Mouse (Mus musculus): ENCODE data around the gene Nt5c2. TPM values are rescaled to one million over a fixed set of nuclear protein-coding genes. Genes with fewer than 3 reads are reported as not detected.

Nt5c2 gene
- polyA plus RNA-seq, 1 experiment from 2014 or later: 68.8 TPM

DNA sequence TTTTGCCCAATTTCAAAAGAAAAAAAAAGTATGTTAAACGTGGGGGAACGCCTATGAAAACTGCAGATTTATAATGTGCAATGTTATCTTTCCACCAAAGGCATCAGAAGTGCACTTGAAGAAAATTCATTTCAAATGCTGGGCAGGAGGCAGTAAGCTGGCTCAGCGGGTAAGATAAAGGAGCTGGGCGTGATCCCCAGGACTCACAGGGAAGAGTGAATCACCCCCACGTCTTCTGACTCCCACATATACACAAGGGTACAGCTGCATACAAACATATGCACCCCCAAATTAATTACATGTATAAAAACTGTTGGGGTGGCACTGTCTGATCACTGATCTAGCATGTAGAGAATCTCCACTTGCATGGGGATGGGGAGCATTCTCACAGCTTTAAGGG lies 82.3 kb downstream of the Nt5c2 start:
- H3K4me3 ChIP-seq: no peak overlapping the region
- no peak overlapping the region for H3K27ac ChIP-seq
- no peaks in the 10 kb centered on the region for H3K36me3 ChIP-seq (ENCODE audit: poor library complexity, severe bottlenecking)
- H3K9ac ChIP-seq: no peak overlapping the region
- peaks cover 13% of the 10 kb centered on the region for H3K4me1 ChIP-seq
- 80% methylated on average over 5 of the region's 5 CpGs for WGBS
- ATAC-seq: no peak
- no peaks in the 10 kb centered on the region for H3K9me3 ChIP-seq (replicated peaks)
- no peaks in the 10 kb centered on the region for H3K27me3 ChIP-seq
- no peak overlapping the region for H3K4me2 ChIP-seq

DNA sequence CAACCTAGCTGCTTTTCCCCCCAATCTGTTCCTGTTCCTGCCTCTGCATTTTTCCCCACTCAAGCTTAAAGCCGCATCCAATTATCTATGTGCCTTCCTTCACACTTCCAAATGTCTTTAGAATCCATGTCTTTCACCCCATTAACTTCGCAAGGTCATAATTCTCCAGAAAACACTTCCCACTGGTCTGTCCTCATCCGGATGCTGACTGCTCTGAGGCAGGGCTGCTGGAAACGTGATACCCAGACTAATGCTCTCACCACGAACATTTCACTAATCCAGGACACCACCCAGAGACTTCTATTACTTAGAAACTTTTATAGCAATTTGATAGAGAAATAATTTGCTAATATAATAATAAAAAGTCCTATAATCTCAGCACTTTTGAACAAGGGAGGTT lies 84.9 kb downstream of the Nt5c2 start:
- H3K27me3 ChIP-seq: no peaks in the 10 kb centered on the region
- H3K9ac ChIP-seq: no peak overlapping the region
- no peak overlapping the region for H3K4me3 ChIP-seq
- no peak for ATAC-seq
- no peaks in the 10 kb centered on the region for H3K36me3 ChIP-seq (ENCODE audit: poor library complexity, severe bottlenecking)
- no peak overlapping the region for H3K27ac ChIP-seq
- peaks cover 16% of the 10 kb centered on the region; the same call in 1 of the 2 replicates for H3K4me1 ChIP-seq
- H3K9me3 ChIP-seq (replicated peaks): no peaks in the 10 kb centered on the region
- H3K4me2 ChIP-seq: no peak overlapping the region
- 75% methylated on average over 5 of the region's 5 CpGs for WGBS

DNA sequence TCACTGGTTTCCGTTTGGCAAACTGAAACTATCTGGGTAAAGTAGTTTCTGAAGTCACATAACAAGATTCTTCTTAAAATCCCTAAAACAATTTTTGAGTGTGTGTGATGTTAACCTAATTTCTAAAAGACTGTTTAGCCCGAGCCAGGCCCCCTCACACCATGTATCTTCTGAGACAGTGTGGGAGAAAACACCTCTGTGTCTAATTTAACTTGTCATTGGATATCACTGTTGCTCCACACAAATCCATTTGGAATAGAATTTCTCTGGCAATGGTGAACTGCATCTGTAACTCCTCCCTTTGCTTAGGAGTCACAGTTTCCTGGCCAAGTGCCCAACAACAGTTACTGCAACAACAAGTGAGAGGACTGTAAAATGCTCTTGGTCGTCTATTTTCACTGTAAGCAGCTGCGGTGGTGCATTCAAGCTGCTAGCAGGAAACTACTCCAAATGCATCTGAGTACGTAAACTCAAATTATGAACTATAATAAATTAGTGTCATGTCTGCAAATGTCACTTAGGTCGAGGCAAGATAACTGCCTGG lies 85.8 kb downstream of the Nt5c2 start:
- no peak overlapping the region for H3K4me3 ChIP-seq
- WGBS: 70% methylated on average over 6 of the region's 6 CpGs

DNA sequence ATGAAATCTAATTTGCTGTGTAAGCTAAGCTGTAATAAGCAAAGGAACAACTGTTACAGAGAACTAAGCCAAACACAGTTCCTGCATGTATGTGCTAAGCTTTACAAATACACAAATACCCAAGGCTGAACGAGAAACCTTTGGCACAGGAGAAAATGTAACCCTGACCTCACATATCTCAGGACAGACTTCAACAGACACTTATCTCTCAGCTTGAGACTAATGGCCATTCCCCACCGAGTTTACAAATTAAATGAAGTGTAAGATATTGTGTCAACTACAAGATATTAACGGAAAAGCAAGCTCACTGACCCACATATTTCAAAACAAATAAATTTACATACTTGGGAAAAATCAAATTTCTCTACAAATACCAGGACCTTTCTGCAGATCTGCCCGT lies 86.8 kb downstream of the Nt5c2 start:
- no peak overlapping the region for H3K4me2 ChIP-seq
- H3K27me3 ChIP-seq: no peaks in the 10 kb centered on the region
- H3K9ac ChIP-seq: no peak overlapping the region
- ATAC-seq: no peak
- no peak overlapping the region for H3K4me3 ChIP-seq
- H3K9me3 ChIP-seq (replicated peaks): no peaks in the 10 kb centered on the region
- no peak overlapping the region for H3K27ac ChIP-seq
- WGBS: 69% methylated on average over 4 of the region's 4 CpGs
- no peaks in the 10 kb centered on the region for H3K36me3 ChIP-seq (ENCODE audit: poor library complexity, severe bottlenecking)
- peaks cover 16% of the 10 kb centered on the region; the same call in 1 of the 2 replicates for H3K4me1 ChIP-seq

More for the DNA sequence above, 85.8 kb downstream of the Nt5c2 start:
- Histone ChIP-seq H3K27me3 (no peaks in the 10 kb centered on the region), H3K36me3 (ENCODE audit: poor library complexity, severe bottlenecking) (no peaks in the 10 kb centered on the region), H3K4me2 (no peak overlapping the region), H3K4me1 (peaks cover 16% of the 10 kb centered on the region; the same call in 1 of the 2 replicates), H3K9ac (no peak overlapping the region), H3K9me3 (replicated peaks) (no peaks in the 10 kb centered on the region), H3K27ac (no peak overlapping the region; the same call in 1 of the 2 replicates)
- ATAC-seq: no peak

DNA sequence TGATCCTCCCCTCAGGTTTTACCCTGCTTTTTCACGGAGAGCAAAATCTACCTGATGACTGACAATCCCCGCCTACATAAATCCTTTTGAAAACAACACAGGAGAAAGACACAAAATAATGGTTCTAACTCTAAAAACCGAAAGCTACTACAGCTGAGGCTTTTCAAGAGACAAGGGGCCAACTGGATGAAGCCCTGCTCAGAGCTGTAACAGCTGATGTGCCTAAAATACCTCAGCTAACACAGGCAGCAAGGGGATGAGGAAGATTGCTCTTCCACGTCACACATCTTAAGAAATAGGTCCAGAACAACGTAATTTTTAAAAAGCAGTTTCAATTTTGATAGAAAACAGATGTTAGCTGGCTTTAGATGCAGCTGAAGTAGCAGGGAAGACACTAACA lies 88.0 kb downstream of the Nt5c2 start:
- Histone ChIP-seq H3K9me3 (replicated peaks) (no peaks in the 10 kb centered on the region), H3K27me3 (no peaks in the 10 kb centered on the region), H3K4me2 (no peak overlapping the region), H3K4me3 (no peak overlapping the region), H3K4me1 (peaks cover 16% of the 10 kb centered on the region; the same call in 1 of the 2 replicates), H3K9ac (no peak overlapping the region), H3K36me3 (ENCODE audit: poor library complexity, severe bottlenecking) (no peaks in the 10 kb centered on the region), H3K27ac (no peak overlapping the region)
- 65% methylated on average over 5 of the region's 5 CpGs for WGBS
- no peak for ATAC-seq

DNA sequence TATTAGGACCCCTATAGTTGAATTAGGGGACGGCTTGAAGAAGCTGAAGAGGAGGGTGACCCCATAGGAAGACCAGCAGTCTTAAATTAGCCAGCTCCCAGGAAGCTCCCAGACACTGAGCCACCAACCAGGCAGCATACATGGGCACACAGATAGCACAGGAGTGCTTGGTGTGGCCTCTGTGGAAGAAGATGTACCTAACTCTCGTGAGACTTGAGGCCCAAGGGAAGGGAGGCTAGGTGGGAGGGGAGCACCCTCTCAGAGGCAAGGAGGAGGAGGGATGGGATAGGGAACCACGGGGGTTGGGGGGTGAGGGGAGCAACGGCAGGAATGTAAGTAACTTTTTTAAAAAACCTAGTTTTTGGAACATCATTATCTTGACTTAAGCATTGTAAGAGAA lies 88.6 kb downstream of the Nt5c2 start:
- no peak overlapping the region for H3K9ac ChIP-seq
- WGBS: 69% methylated on average over 4 of the region's 4 CpGs
- no peaks in the 10 kb centered on the region for H3K36me3 ChIP-seq (ENCODE audit: poor library complexity, severe bottlenecking)
- no peak overlapping the region for H3K27ac ChIP-seq
- H3K9me3 ChIP-seq (replicated peaks): no peaks in the 10 kb centered on the region
- ATAC-seq: no peak
- peaks cover 16% of the 10 kb centered on the region; the same call in 1 of the 2 replicates for H3K4me1 ChIP-seq
- no peak overlapping the region for H3K4me2 ChIP-seq
- no peaks in the 10 kb centered on the region for H3K27me3 ChIP-seq
- no peak overlapping the region for H3K4me3 ChIP-seq

DNA sequence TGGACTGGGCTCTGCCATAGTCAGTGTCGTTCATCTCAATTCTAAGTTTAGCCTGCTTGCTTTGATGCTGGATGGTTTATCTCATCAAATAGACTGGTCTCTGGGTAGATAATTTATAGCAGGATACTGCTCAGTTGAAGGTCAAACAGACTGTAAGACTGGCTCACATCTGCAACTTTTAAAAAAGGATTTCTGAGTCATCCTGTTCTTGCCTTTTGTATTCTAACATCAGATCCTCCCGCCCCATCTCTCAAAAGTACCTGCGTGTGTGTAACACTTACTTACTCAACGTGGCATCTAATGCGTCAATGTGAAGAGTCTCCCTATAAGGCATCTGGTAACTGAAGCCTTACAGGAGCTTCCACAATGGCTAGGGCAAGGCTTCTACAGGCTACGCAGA lies 94.4 kb downstream of the Nt5c2 start:
- Histone ChIP-seq H3K9ac (no peak overlapping the region), H3K36me3 (ENCODE audit: poor library complexity, severe bottlenecking) (no peaks in the 10 kb centered on the region), H3K27me3 (no peaks in the 10 kb centered on the region), H3K4me1 (no peaks in the 10 kb centered on the region), H3K4me2 (no peak overlapping the region), H3K4me3 (no peak overlapping the region), H3K27ac (no peak overlapping the region), H3K9me3 (replicated peaks) (no peaks in the 10 kb centered on the region)
- no peak for ATAC-seq
- WGBS: 95% methylated on average over 6 of the region's 6 CpGs

DNA sequence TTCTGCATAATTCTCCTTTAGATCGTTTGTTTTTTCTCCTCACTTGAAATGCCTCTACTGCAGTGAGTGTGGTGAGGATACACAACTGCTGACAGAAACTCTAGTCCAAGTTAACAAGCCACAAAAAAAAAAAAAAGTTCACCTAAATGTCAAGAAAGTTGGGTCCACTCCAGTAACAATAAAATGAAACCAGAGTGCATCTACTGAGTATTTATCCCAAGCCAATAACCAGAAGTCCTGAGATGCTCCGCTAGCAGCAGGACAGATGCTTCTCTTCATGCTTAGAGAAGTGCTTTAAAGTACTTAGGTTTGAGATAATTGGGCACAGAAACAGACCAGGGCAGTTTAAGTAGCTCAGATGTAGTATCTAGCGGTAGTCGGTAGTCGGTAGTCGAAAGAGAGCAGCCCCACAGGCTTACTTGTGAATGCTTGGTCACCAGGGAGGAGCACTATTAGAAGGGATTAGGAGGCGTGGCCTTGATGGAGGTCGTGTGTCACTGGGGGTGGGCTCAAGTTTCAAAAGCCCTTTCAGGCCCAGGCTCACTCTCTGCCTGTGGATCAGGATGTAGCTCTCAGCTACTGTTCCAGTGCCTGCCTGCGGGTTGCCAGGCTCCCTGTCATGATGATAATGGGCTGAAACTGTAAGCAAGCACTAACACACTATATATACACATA lies 99.4 kb downstream of the Nt5c2 start:
- 47% methylated on average over 9 of the region's 9 CpGs for WGBS
- H3K4me1 ChIP-seq: no peaks in the 10 kb centered on the region
- peaks cover 4% of the 10 kb centered on the region; the same call in 1 of the 2 replicates for H3K36me3 ChIP-seq (ENCODE audit: poor library complexity, severe bottlenecking)
- no peak overlapping the region for H3K4me2 ChIP-seq
- no peak overlapping the region for H3K9ac ChIP-seq
- no peak overlapping the region for H3K4me3 ChIP-seq
- H3K9me3 ChIP-seq (replicated peaks): no peaks in the 10 kb centered on the region
- no peak overlapping the region for H3K27ac ChIP-seq
- no peak for ATAC-seq
- H3K27me3 ChIP-seq: no peaks in the 10 kb centered on the region

DNA sequence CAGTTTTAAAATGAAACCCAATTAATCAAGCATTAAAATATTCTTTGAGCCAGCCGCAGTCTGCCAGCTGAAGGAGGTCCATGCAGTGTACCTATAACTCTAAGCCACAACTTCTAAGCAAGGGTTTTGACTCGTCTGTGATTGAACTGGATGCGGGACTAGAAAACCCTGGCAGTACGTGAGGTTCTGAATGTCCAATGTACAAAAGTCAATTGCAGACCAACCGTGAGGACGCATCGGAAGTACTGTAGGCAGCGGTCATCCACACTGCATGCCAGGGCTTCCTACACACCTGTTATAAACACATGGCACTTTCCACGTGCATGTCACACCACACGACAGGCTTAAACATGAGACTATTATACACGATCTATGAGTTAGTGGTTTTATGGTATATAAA lies 101.3 kb downstream of the Nt5c2 start:
- no peak overlapping the region for H3K4me3 ChIP-seq
- no peaks in the 10 kb centered on the region for H3K9me3 ChIP-seq (replicated peaks)
- 94% methylated on average over 11 of the region's 11 CpGs for WGBS
- ATAC-seq: no peak
- H3K27ac ChIP-seq: no peak overlapping the region
- no peak overlapping the region for H3K9ac ChIP-seq
- peaks cover 4% of the 10 kb centered on the region; the same call in 1 of the 2 replicates for H3K36me3 ChIP-seq (ENCODE audit: poor library complexity, severe bottlenecking)
- H3K27me3 ChIP-seq: no peaks in the 10 kb centered on the region
- H3K4me2 ChIP-seq: no peak overlapping the region
- H3K4me1 ChIP-seq: peaks cover 12% of the 10 kb centered on the region

DNA sequence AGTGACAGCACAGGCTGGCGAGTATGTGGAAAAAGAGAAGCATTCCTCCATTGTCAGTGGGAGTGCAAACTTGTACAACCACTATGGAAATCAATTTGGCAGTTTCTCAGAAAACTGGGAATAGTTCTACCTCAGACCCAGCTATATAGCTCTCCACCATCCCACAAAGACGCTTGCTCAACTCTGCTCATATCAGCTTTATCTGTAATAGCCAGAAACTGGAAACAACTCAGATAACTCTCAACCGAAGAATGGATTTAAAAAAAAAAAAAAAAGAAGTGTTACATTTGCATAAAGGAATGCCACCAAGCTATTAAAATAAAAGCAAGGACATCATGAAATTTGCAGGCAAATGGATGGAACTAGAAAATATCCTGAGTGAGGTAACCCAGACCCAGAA lies 103.5 kb downstream of the Nt5c2 start:
- Histone ChIP-seq H3K4me2 (no peak overlapping the region), H3K9ac (no peak overlapping the region), H3K9me3 (replicated peaks) (no peaks in the 10 kb centered on the region), H3K27ac (no peak overlapping the region), H3K27me3 (no peaks in the 10 kb centered on the region), H3K4me3 (no peak overlapping the region), H3K4me1 (peaks cover 14% of the 10 kb centered on the region), H3K36me3 (ENCODE audit: poor library complexity, severe bottlenecking) (peaks cover 4% of the 10 kb centered on the region; the same call in 1 of the 2 replicates)
- 92% methylated on average over 3 of the region's 3 CpGs for WGBS
- no peak for ATAC-seq

DNA sequence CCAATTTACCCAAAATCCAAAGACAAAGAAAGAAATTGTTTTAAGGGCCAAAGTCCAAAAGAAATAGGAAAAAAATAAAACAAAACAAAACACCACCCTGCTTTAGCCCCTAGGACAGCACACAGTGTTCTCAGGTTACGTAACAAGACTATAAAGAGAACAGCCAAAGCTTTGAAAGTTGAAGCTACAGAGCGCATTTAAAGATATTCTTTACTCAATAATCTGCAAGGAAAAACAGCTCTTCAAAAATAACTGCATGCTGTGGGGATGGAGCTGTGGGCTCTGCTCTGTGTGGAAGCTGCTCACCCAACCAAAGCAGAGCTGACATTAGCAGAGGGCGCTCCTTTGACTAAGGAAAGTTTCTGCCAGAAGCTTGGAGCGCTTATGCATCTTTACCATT lies 106.0 kb downstream of the Nt5c2 start:
- Histone ChIP-seq H3K27ac (no peak overlapping the region), H3K4me3 (no peak overlapping the region), H3K4me1 (peaks cover 14% of the 10 kb centered on the region), H3K9ac (no peak overlapping the region), H3K27me3 (no peaks in the 10 kb centered on the region), H3K9me3 (replicated peaks) (no peaks in the 10 kb centered on the region), H3K36me3 (ENCODE audit: poor library complexity, severe bottlenecking) (peaks cover 4% of the 10 kb centered on the region; the same call in 1 of the 2 replicates), H3K4me2 (no peak overlapping the region)
- WGBS: 29% methylated on average over 4 of the region's 4 CpGs
- ATAC-seq: no peak

DNA sequence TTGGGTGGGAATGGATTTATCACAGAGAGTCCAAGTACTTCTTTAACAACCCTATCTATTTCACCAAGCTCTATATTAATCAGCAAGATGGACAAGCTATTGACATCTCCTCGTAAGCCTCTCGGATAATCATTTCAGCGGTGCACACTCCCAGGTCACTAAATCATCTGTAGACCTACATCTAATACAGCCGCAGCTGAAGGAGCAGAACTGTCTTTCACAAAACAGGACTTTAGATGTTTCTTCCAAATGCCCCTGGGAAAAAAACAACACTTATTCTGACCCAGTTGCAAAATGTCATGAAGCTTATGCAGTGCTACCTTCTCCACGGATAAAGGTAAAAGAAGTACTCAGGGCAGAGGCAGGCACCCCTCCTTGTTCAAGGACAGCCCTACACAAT lies 106.7 kb downstream of the Nt5c2 start:
- H3K4me1 ChIP-seq: peaks cover 14% of the 10 kb centered on the region
- H3K4me2 ChIP-seq: no peak overlapping the region
- H3K4me3 ChIP-seq: no peak overlapping the region
- no peak overlapping the region for H3K27ac ChIP-seq
- no peaks in the 10 kb centered on the region for H3K27me3 ChIP-seq
- peaks cover 4% of the 10 kb centered on the region; the same call in 1 of the 2 replicates for H3K36me3 ChIP-seq (ENCODE audit: poor library complexity, severe bottlenecking)
- no peak for ATAC-seq
- H3K9ac ChIP-seq: no peak overlapping the region
- WGBS: 67% methylated on average over 5 of the region's 5 CpGs
- H3K9me3 ChIP-seq (replicated peaks): no peaks in the 10 kb centered on the region

DNA sequence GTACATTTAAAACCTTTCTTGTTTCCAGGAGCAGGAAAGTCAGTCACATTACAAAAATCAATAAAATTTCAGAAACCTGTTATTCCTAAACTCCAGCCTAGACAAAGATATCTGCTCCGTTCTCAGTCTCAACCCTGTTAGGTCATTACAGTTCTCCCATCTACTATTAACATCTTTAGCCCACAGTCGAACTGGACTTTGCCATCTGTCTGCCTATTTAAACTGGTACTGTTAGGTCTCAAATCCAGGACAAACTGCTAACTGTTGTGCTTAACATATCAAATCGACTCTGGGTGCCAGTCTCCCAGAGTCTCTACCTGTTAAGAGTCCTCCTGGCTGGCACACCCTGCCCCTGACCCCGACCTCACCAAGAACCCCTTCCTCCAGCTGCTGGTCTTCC lies 109.0 kb downstream of the Nt5c2 start:
- no peak overlapping the region for H3K27ac ChIP-seq
- ATAC-seq: no peak

More for the DNA sequence above, 109.0 kb downstream of the Nt5c2 start:
- Histone ChIP-seq H3K4me1 (peaks cover 14% of the 10 kb centered on the region), H3K4me2 (no peak overlapping the region), H3K4me3 (no peak overlapping the region), H3K9me3 (replicated peaks) (no peaks in the 10 kb centered on the region), H3K27me3 (no peaks in the 10 kb centered on the region), H3K36me3 (ENCODE audit: poor library complexity, severe bottlenecking) (no peaks in the 10 kb centered on the region), H3K9ac (no peak overlapping the region)
- WGBS: 86% methylated on average over 4 of the region's 4 CpGs

Measured in forebrain, embryonic 13.5 days (tissue).